Mouse (Mus musculus) CH12F3 (cell line): ENCODE results near the gene Gxylt1.
"Not testable (repeated sequence)": the region's sequence is repeated elsewhere in the genome, so short reads cannot be mapped to it uniquely, and the experiment has no call there.

ENCODE experiments used
- in situ Hi-C: fragments of 300-500 bp; cut with MboI; formaldehyde crosslinking; loops from 2 replicates; pipeline ENCODE4 v1.14.3; 2020; ENCODE audit warnings: low sequenced_read_pairs

The Gxylt1 gene

GRCm38 (mm10) chr15:93265231-93265630, 9.7 kb downstream of the Gxylt1 start:
- in situ Hi-C loops = loop anchor here (10.0 to 25.0 kb wide), 2 partner anchors 170 to 947 kb away; no protein-coding TSS in a partner anchor

GRCm38 (mm10) chr15:93264221-93264620, 10.8 kb downstream of the Gxylt1 start:
- in situ Hi-C loops = loop anchor here (10.0 to 25.0 kb wide), 2 partner anchors 171 to 948 kb away; no protein-coding TSS in a partner anchor

- in situ Hi-C loops = loop anchor here (10.0 to 25.0 kb wide), 2 partner anchors 171 to 949 kb away; no protein-coding TSS in a partner anchor
Observed at GRCm38 (mm10) chr15:93263566-93263965, 11.4 kb downstream of the Gxylt1 start.

- in situ Hi-C loops = loop anchor here (10.0 to 25.0 kb wide), 2 partner anchors 172 to 949 kb away; no protein-coding TSS in a partner anchor
Observed at GRCm38 (mm10) chr15:93262818-93263217, 12.2 kb downstream of the Gxylt1 start.

- in situ Hi-C loops = loop anchor here (10.0 to 25.0 kb wide), 2 partner anchors 173 to 950 kb away; no protein-coding TSS in a partner anchor
Observed at GRCm38 (mm10) chr15:93262274-93262673, 12.7 kb downstream of the Gxylt1 start.

- in situ Hi-C loops = loop anchor here (10.0 to 25.0 kb wide), 2 partner anchors 175 to 952 kb away; no protein-coding TSS in a partner anchor
Observed at GRCm38 (mm10) chr15:93259933-93260332, 15.0 kb downstream of the Gxylt1 start.

- in situ Hi-C loops = loop anchor here (25.0 kb wide), 1 partner anchor 957 kb away; no protein-coding TSS in a partner anchor
Observed at GRCm38 (mm10) chr15:93255295-93255694, 19.7 kb downstream of the Gxylt1 start.

GRCm38 (mm10) chr15:93253172-93253571, 21.8 kb downstream of the Gxylt1 start:
- in situ Hi-C loops = loop anchor here (25.0 kb wide), 1 partner anchor 959 kb away; no protein-coding TSS in a partner anchor

- in situ Hi-C loops = loop anchor here (25.0 kb wide), 1 partner anchor 960 kb away; no protein-coding TSS in a partner anchor
Observed at GRCm38 (mm10) chr15:93252396-93252795, 22.6 kb downstream of the Gxylt1 start.

- in situ Hi-C loops = loop anchor here (25.0 kb wide), 1 partner anchor 961 kb away; no protein-coding TSS in a partner anchor
Observed at GRCm38 (mm10) chr15:93251553-93252250, 23.3 kb downstream of the Gxylt1 start.

GRCm38 (mm10) chr15:93243202-93243601, 31.8 kb downstream of the Gxylt1 start:
- in situ Hi-C loops = no loop called here

GRCm38 (mm10) chr15:93236456-93236855, 38.5 kb downstream of the Gxylt1 start:
- in situ Hi-C loops = not testable (repeated sequence)

- in situ Hi-C loops = no loop called here
Observed at GRCm38 (mm10) chr15:93229028-93229427, 46.0 kb downstream of the Gxylt1 start.

- in situ Hi-C loops = no loop called here
Observed at GRCm38 (mm10) chr15:93228375-93228774, 46.6 kb downstream of the Gxylt1 start.

- in situ Hi-C loops = no loop called here
Observed at GRCm38 (mm10) chr15:93227764-93228079, 47.3 kb downstream of the Gxylt1 start.

- in situ Hi-C loops = no loop called here
Observed at GRCm38 (mm10) chr15:93226930-93227763, 47.8 kb downstream of the Gxylt1 start.

- in situ Hi-C loops = loop anchor here (25.0 kb wide), 2 partner anchors 785 to 960 kb away; no protein-coding TSS in a partner anchor
Observed at GRCm38 (mm10) chr15:93222475-93222874, 52.5 kb downstream of the Gxylt1 start.

GRCm38 (mm10) chr15:93212617-93213016, 62.4 kb downstream of the Gxylt1 start:
- in situ Hi-C loops = loop anchor here (25.0 kb wide), 2 partner anchors 775 to 950 kb away; no protein-coding TSS in a partner anchor

- in situ Hi-C loops = loop anchor here (25.0 kb wide), 2 partner anchors 768 to 943 kb away; no protein-coding TSS in a partner anchor
Observed at GRCm38 (mm10) chr15:93204861-93205260, 70.1 kb downstream of the Gxylt1 start.

GRCm38 (mm10) chr15:93201956-93202355, 73.0 kb downstream of the Gxylt1 start:
- in situ Hi-C loops = loop anchor here (25.0 kb wide), 2 partner anchors 765 to 940 kb away; no protein-coding TSS in a partner anchor
